Mouse (Mus musculus) cerebellum, postnatal 14 days (tissue): ENCODE measurements around the gene Crmp1.

Source experiments
- DNase-seq, 2 experiments: peaks; one replicate each; pipeline ENCODE4 v3.0.0; 2021; ENCODE audit warnings: mixed read lengths in 2 of 2

Crmp1 gene

DNA sequence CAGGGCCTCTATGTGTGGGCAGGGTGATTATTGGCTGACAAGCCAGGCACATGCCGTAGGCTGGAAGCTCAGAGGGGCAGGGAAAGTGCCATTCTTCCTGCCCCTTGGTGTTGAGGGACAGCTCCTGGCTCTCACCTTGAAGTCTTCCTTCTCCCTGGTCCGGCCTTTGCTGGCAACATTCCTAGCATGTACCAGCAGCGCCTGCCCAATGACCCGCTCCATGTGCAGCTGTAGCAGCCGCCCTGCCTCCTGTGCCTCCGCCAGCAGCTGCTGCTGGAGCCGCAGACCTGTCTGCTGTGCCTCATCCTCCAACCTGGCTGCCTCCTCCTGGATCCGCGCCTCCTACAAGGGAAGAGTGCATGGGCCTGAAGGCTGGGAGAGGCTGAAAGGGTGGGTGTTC, 68.3 kb downstream of the Crmp1 start:
- DNase-seq: peak in 1 of 2 experiments; percentile 19

GRCm38 (mm10) chr5:37312980-37313722, 71.4 kb downstream of the Crmp1 start:
- no peak for DNase-seq

- no peak for DNase-seq
Observed at GRCm38 (mm10) chr5:37318715-37319114, 77.0 kb downstream of the Crmp1 start.

DNA sequence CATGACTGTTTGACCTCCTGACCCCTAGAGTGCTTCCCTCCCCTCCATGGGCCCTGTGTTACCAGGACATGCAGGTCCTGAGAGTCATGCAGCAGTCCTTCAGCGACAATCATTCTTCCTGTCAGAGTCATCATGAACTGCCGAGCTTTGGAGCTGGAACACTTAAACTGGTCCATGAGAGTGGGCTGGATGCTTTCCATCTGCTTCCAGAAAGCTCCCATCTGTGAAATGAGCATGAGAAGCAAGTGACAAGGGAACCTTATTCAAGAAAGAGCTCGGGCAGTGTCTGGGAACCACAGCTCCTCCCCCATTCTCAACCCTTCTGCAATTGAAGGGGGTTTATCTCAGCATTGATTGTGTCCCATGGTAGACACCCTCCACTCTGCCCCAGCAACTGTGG, 78.4 kb downstream of the Crmp1 start:
- no peak for DNase-seq

GRCm38 (mm10) chr5:37320761-37321160, 79.0 kb downstream of the Crmp1 start:
- DNase-seq: no peak

DNA sequence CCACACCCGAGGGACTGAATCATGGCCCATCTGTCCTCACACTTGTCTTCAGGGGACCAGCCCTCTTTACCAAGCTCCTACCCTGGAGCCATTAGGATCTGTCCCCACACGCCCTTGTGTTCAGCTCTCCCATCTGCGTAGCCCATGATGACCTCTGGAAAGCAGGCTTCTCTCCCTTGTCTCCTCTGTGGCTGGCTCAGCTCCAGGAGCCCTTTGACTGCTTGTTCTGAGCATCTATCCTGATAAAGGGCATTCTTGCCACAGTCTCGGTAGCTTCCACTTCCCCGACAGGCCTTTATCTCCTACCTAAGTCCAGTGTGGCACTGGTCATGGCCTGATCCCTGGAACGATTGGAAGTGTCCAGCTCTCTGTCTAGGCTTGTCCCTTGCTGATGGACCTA, 84.9 kb downstream of the Crmp1 start:
- DNase-seq: peak in 1 of 2 experiments; percentile 27

- DNase-seq: no peak
Observed at GRCm38 (mm10) chr5:37330449-37331132, 88.9 kb downstream of the Crmp1 start.

DNA sequence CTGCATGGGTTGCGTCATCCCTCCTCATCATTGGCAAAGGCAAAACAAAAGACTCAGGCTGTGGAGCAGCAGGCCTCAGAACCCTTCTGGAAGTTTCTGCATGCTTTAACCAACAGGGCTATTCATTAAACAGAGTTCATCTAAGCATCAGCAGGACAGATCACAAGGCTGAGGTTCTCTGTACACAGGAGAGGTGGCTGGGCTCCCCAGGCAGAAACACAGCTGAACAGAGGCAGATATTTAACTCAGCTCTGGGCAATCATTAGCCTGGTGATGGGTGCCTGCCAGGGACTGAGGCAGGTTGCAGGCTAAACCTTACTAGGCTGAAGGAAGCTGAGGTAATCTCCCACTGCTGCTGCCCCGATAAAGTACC, 89.4 kb downstream of the Crmp1 start:
- no peak for DNase-seq

DNA sequence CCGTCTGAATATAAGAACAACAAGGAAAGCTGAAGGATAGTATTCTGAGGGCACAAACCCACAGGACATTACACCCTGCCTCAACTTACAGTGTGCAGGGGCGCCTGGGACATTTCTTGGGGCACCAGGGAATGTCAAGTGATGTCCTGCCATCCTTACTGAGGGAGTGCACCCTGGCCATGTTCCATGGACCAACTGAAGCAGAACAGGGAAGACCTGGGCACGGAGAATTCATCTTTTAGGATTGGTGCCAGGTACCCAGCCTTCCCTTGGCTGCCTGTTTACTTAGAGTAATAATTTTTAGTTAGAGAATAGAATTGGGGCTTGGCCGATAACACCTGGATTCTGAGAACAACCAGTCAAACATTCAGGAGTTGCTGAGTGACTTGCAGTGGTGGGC, 90.3 kb downstream of the Crmp1 start:
- peak; percentile 50 to 53 for DNase-seq

- DNase-seq: no peak
Observed at GRCm38 (mm10) chr5:37335061-37335460, 93.3 kb downstream of the Crmp1 start.

- DNase-seq: peak; percentile 42 to 49
Observed at GRCm38 (mm10) chr5:37336485-37337105, 94.9 kb downstream of the Crmp1 start, which contains the start of gene Evc. Gene Evc, minus strand, starts transcription at chr5:37336894.

GRCm38 (mm10) chr5:37337696-37338095, 96.0 kb downstream of the Crmp1 start:
- DNase-seq: no peak

DNA sequence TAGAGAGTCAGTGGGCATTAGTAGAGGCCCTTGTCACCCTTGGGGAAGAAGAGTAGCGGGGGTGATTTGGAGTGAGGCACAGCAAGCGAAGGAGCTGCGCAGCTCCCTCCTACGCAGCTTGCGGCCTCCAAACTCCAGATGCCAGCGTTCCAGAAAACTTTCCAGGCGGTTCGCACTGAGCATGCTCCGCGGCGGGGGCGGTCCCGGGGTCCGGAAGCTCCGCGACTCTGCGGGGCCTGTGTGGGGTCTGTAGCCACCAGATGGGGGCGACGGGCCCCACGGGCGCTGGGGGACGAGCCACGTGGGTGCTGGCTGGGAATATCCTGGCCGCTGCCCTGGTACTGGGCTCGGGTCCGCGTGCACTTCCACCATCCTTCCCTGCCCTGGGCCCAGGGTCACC, 96.5 kb downstream of the Crmp1 start, which contains the start of gene Evc2:
Gene Evc2 (plus strand): TSS at position 212 of the 400 bp plus-strand sequence.
- DNase-seq: peak in 1 of 2 experiments; percentile 29
